ENCODE assay signal across 8 mouse cellular contexts in genomic region chr8:124277951-124278910, GRCm38 (mm10). TPM values are rescaled to one million over a fixed set of nuclear protein-coding genes. Genes with fewer than 3 reads are reported as not detected.
A peak's percentile ranks its signal among the peaks of the same experiment; 100 is the strongest.
DNase-seq lines count a peak whose midpoint lies in the region; ATAC-seq and TF ChIP-seq lines count a peak whose summit lies in the region.

No protein-coding gene starts in this region.

- H3K9ac ChIP-seq in forebrain, embryonic 16.5 days (replicated peaks; ENCODE audit: low read depth, low read length): no peak overlapping the region

- no peaks in the 10 kb centered on the region for H3K27me3 ChIP-seq in forebrain, embryonic 10.5 days (ENCODE audit: poor library complexity, severe bottlenecking)
- H3K27me3 ChIP-seq in forebrain, embryonic 16.5 days (replicated peaks; ENCODE audit: control insufficient read depth, insufficient read depth, low read length): no peaks in the 10 kb centered on the region
- no peaks in the 10 kb centered on the region for H3K27me3 ChIP-seq in megakaryocyte, embryonic 14.5 days (replicated peaks)

- H3K27ac ChIP-seq in forebrain, embryonic 10.5 days: peak overlapping the region; percentile 66
- no peak overlapping the region for H3K27ac ChIP-seq in forebrain, embryonic 16.5 days (ENCODE audit: low read length)
- H3K27ac ChIP-seq in brown adipose tissue, adult 24 weeks (replicated peaks; ENCODE audit: low read depth, low read length): peak overlapping the region; percentile 93
- peak overlapping the region; percentile 62; the same call in 1 of the 2 replicates for H3K27ac ChIP-seq in olfactory bulb, adult 2 months (ENCODE audit: insufficient read depth, low read depth, low read length)

- ATAC-seq in forebrain, embryonic 16.5 days: no peak
- ATAC-seq in megakaryocyte, adult 5-6 weeks (ENCODE audit: poor library complexity, severe bottlenecking): no peak
- no peak for ATAC-seq in megakaryocyte progenitor cell, adult 5-6 weeks (replicated peaks; ENCODE audit: poor library complexity)
- ATAC-seq in monocyte, adult 5-6 weeks (replicated peaks; ENCODE audit: insufficient number of reproducible peaks, low FRiP score, low TSS enrichment, poor library complexity, severe bottlenecking): no peak

- TF ChIP-seq POLR2A in olfactory bulb, adult 2 months (IDR thresholded peaks at IDR 0.05; ENCODE audit: insufficient read depth, low read depth, low read length): no peak

- peaks cover 66% of the 10 kb centered on the region for H3K4me1 ChIP-seq in forebrain, embryonic 10.5 days
- peaks cover 39% of the 10 kb centered on the region for H3K4me1 ChIP-seq in forebrain, embryonic 16.5 days (replicated peaks; ENCODE audit: control insufficient read depth, insufficient read depth, low read length)
- H3K4me1 ChIP-seq in megakaryocyte, embryonic 14.5 days: peaks cover 100% of the 10 kb centered on the region
- H3K4me1 ChIP-seq in brown adipose tissue, adult 24 weeks (ENCODE audit: control insufficient read depth, insufficient read depth, insufficient read length, low read length): peaks cover 71% of the 10 kb centered on the region
- H3K4me1 ChIP-seq in olfactory bulb, adult 2 months (ENCODE audit: control insufficient read depth, insufficient read depth, low read length): peaks cover 65% of the 10 kb centered on the region

- peaks cover 11% of the 10 kb centered on the region; the same call in 1 of the 2 replicates for H3K9me3 ChIP-seq in forebrain, embryonic 10.5 days
- H3K9me3 ChIP-seq in forebrain, embryonic 16.5 days (ENCODE audit: control insufficient read depth, low read length): no peaks in the 10 kb centered on the region
- H3K9me3 ChIP-seq in megakaryocyte, embryonic 14.5 days: peaks cover 12% of the 10 kb centered on the region

- H3K4me2 ChIP-seq in forebrain, embryonic 16.5 days (ENCODE audit: low read length): no peak overlapping the region

- 85% methylated on average over 24 of the region's 24 CpGs for WGBS in forebrain, embryonic 10.5 days
- WGBS in forebrain, embryonic 16.5 days: 72% methylated on average over 24 of the region's 24 CpGs
- WGBS in olfactory bulb, adult 2 months: 69% methylated on average over 24 of the region's 24 CpGs

- no peak overlapping the region for H3K4me3 ChIP-seq in forebrain, embryonic 10.5 days
- H3K4me3 ChIP-seq in forebrain, embryonic 16.5 days (replicated peaks; ENCODE audit: low read length): no peak overlapping the region
- peak overlapping the region; percentile 78 for H3K4me3 ChIP-seq in megakaryocyte, embryonic 14.5 days (replicated peaks)
- 0 out of 2 replicates have a peak overlapping the region, but pooled peaks have one; percentile 2 for H3K4me3 ChIP-seq in brown adipose tissue, adult 24 weeks (ENCODE audit: insufficient read depth, low read depth, low read length)
- no peak overlapping the region for H3K4me3 ChIP-seq in olfactory bulb, adult 2 months (ENCODE audit: insufficient read depth, low read depth, low read length)

- DNase-seq in forebrain, embryonic 10.5 days (ENCODE audit: extremely low spot score, low spot score): no peak

- H3K36me3 ChIP-seq in forebrain, embryonic 10.5 days (replicated peaks): peaks cover 26% of the 10 kb centered on the region
- no peaks in the 10 kb centered on the region; the same call in 1 of the 2 replicates for H3K36me3 ChIP-seq in forebrain, embryonic 16.5 days (ENCODE audit: control insufficient read depth, insufficient read depth)
- peaks cover 100% of the 10 kb centered on the region for H3K36me3 ChIP-seq in megakaryocyte, embryonic 14.5 days (replicated peaks; ENCODE audit: low read length)

- TF ChIP-seq CTCF in olfactory bulb, adult 2 months (IDR thresholded peaks at IDR 0.05; ENCODE audit: insufficient read depth, low read depth, low read length): no peak

RNA-seq across cellular contexts. Expression of gene Galnt2, which starts 47.0 kb away (rescaled TPM):
- 40.7 and 40.9 TPM in 2 replicates for polyA plus RNA-seq in forebrain, embryonic 10.5 days (2016; fragmentation: Nextera tagmentation; extraction: Ambion mirVana)
- polyA plus RNA-seq in forebrain, embryonic 16.5 days (2015; fragmentation: Nextera tagmentation; extraction: Ambion mirVana): 47.8 and 48.9 TPM in 2 replicates
- polyA plus RNA-seq in megakaryocyte, embryonic 14.5 days (2012; ENCODE audit: insufficient read depth, low replicate concordance): 55.0 and 143 TPM in 2 replicates
- 31.3 and 61.1 TPM in 2 replicates for total RNA-seq in megakaryocyte, adult 5-6 weeks (2015)
- 15.5 and 20.4 TPM in 2 replicates for total RNA-seq in megakaryocyte, adult 5-6 weeks (2017)
- polyA plus RNA-seq in brown adipose tissue, adult 24 weeks (2012; ENCODE audit: insufficient read depth, insufficient read length, missing spikeins): 34.1 and 54.4 TPM in 2 replicates
- polyA plus RNA-seq in olfactory bulb, adult 2 months (2012; ENCODE audit: insufficient read depth, insufficient read length, low replicate concordance, missing spikeins): not detected in 2 replicates
- total RNA-seq in megakaryocyte progenitor cell, adult 5-6 weeks (2015): 50.8 and 51.2 TPM in 2 replicates
- 20.9 and 36.1 TPM in 2 replicates for total RNA-seq in megakaryocyte progenitor cell, adult 5-6 weeks (2017)
- 39.5 to 77.2 TPM (median 42.9 TPM) in 3 replicates for total RNA-seq in monocyte, adult 5-6 weeks (2017)

Comparison
In these comparisons a context has a peak if more than half of its experiments do, and no peak if none do; other contexts are left out.
1. H3K4me3 ChIP-seq: peak in megakaryocyte, embryonic 14.5 days (single experiment) and brown adipose tissue, adult 24 weeks (single experiment); none in forebrain, embryonic 10.5 days (single experiment), forebrain, embryonic 16.5 days (single experiment) and olfactory bulb, adult 2 months (single experiment).
2. RNA of gene Galnt2, which starts 47.0 kb away (polyA plus RNA-seq): 55.0 to 143 TPM in megakaryocyte, embryonic 14.5 days, 47.8 to 48.9 TPM in forebrain, embryonic 16.5 days, 40.7 to 40.9 TPM in forebrain, embryonic 10.5 days and 34.1 to 54.4 TPM in brown adipose tissue, adult 24 weeks; not detected in olfactory bulb, adult 2 months; every median in the first group is over 10 times any median in the second.